Mouse (Mus musculus) hindbrain, embryonic 16.5 days (tissue): ENCODE measurements around the gene Olfr1350. TPM values are rescaled to one million over a fixed set of nuclear protein-coding genes. Genes with fewer than 3 reads are reported as not detected.
A peak's percentile ranks its signal among the peaks of the same experiment; 100 is the strongest.
"Not testable (repeated sequence)": the region's sequence is repeated elsewhere in the genome, so short reads cannot be mapped to it uniquely, and the experiment has no call there.

Source experiments
- ATAC-seq: fragments of 200-750 bp; cut with Nextera tagmentation; 2 replicates; pipeline ENCODE4 v1.8.0; 2017; ENCODE audit warnings: moderate TSS enrichment, moderate library complexity
- H3K27ac ChIP-seq: fragments of 300-500 bp; sonication (generic); 2 replicates; pipeline ENCODE4 v1.5.1; 2014; ENCODE audit warnings: low read depth, mild to moderate bottlenecking, control low read depth, low read length, moderate library complexity
- H3K27me3 ChIP-seq: fragments of 300-500 bp; sonication (generic); replicated peaks from 2 replicates; pipeline ENCODE4 v1.6.1; 2014; ENCODE audit warnings: low read length; ENCODE audit not compliant: control insufficient read depth, insufficient read depth
- H3K36me3 ChIP-seq: fragments of 300-500 bp; sonication (generic); 2 replicates; pipeline ENCODE4 v1.6.1; 2014; ENCODE audit warnings: mild to moderate bottlenecking, low read length, moderate library complexity, mixed read lengths; ENCODE audit not compliant: control insufficient read depth, insufficient read depth
- H3K4me1 ChIP-seq: fragments of 300-500 bp; sonication (generic); 2 replicates; pipeline ENCODE4 v1.6.1; 2014; ENCODE audit warnings: low read depth, low read length; ENCODE audit not compliant: control insufficient read depth, insufficient read depth
- H3K4me2 ChIP-seq: fragments of 300-500 bp; sonication (generic); 2 replicates; pipeline ENCODE4 v1.6.1; 2014; ENCODE audit warnings: mild to moderate bottlenecking, low read length, control low read depth, moderate library complexity
- H3K4me3 ChIP-seq: fragments of 300-500 bp; sonication (generic); 2 replicates; pipeline ENCODE4 v1.5.1; 2014; ENCODE audit warnings: mild to moderate bottlenecking, low read length, control low read depth, moderate library complexity
- H3K9ac ChIP-seq: fragments of 300-500 bp; sonication (generic); 2 replicates; pipeline ENCODE4 v1.6.1; 2014; ENCODE audit warnings: low read depth, mild to moderate bottlenecking, control low read depth, low read length, moderate library complexity
- H3K9me3 ChIP-seq: fragments of 300-500 bp; sonication (generic); 2 replicates; pipeline ENCODE4 v1.6.1; 2014; ENCODE audit warnings: mild to moderate bottlenecking, low read length, moderate library complexity; ENCODE audit not compliant: control insufficient read depth
- WGBS: fragments of 180-500 bp; shearing (Covaris S2); extraction: QIAGEN DNeasy Blood & Tissue Kit; methylation state at CpG from one replicate; pipeline ENCODE4 v1.1.7; 2014; 5-methylcytosine and 5-hydroxymethylcytosine counted together
- polyA plus RNA-seq: library from polyadenylated mRNA; unstranded; fragments of >200 nt; fragmentation: Nextera tagmentation; extraction: Ambion mirVana; gene quantifications from 2 replicates; pipeline ENCODE4 v1.2.1, GENCODE M21; 2015

The Olfr1350 gene
- not detected in 2 replicates for polyA plus RNA-seq

DNA sequence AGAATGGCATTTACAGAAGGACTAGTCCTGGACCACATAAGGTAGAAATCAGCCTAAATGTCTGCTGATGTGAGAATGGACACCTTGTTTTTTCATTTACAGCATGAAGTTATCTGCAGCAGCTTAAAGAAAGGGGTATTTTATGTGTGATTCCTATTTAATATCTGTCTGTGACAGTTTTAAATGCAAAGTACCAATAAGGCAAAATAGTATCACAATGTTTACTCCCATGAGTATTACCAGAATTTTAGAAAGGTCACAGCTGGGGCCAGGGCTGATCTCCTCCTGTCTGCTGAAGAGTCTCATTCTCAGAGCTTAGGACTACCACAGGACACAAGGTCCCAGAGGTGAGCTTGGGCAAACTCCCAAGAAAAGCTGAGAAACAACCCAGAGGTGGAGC, at the start of gene Olfr1350:
Gene Olfr1350, plus strand, starts transcription at position 301 of the 400 bp plus-strand sequence.
- no peak for ATAC-seq
- Histone ChIP-seq H3K27ac (no peak within 1 kb of the TSS), H3K36me3 (no peaks in the 10 kb centered on the region), H3K9me3 (peaks cover 3% of the 10 kb centered on the region; the same call in 1 of the 2 replicates), H3K27me3 (no peaks in the 10 kb centered on the region), H3K4me2 (no peak within 1 kb of the TSS), H3K4me3 (no peak within 1 kb of the TSS), H3K4me1 (no peaks in the 10 kb centered on the region), H3K9ac (no peak within 1 kb of the TSS)

DNA sequence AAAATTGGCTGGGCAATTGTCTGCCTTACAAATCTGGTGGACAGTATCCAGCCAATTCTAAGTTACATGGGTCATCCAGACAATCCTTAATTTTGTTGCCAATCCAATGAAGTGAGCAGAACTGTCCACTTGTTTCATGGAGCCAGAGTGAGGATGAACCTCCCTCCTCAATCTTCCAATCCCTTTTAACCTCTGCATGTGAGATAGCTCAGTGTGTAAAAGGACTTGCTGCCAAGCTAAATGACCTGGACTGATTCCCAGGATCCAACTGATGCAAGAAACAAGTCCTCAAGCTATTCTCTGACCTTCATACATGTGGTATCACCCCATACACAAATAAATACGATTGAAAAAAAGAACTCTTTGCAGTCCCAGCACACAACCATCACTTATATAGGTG, 43.0 kb upstream of the Olfr1350 start:
- no peak overlapping the region for H3K4me2 ChIP-seq
- 36% methylated on average over 1 of the region's 1 CpGs for WGBS
- H3K27ac ChIP-seq = no peak overlapping the region
- H3K36me3 ChIP-seq = no peaks in the 10 kb centered on the region
- H3K9ac ChIP-seq = no peak overlapping the region
- no peaks in the 10 kb centered on the region for H3K9me3 ChIP-seq
- H3K4me3 ChIP-seq = no peak overlapping the region
- no peaks in the 10 kb centered on the region for H3K4me1 ChIP-seq
- no peaks in the 10 kb centered on the region for H3K27me3 ChIP-seq
- no peak for ATAC-seq

GRCm38 (mm10) chr7:6522850-6523249, 41.8 kb upstream of the Olfr1350 start, which contains the start of gene Olfr1349:
TSS of gene Olfr1349 (minus strand) at chr7:6522950.
- Histone ChIP-seq H3K4me1 (no peaks in the 10 kb centered on the region), H3K4me3 (no peak within 1 kb of the TSS), H3K4me2 (no peak within 1 kb of the TSS), H3K9ac (no peak within 1 kb of the TSS), H3K9me3 (no peaks in the 10 kb centered on the region), H3K27ac (no peak within 1 kb of the TSS), H3K36me3 (no peaks in the 10 kb centered on the region), H3K27me3 (no peaks in the 10 kb centered on the region)
- no peak for ATAC-seq
- WGBS = 78% methylated on average over 5 of the region's 5 CpGs

DNA sequence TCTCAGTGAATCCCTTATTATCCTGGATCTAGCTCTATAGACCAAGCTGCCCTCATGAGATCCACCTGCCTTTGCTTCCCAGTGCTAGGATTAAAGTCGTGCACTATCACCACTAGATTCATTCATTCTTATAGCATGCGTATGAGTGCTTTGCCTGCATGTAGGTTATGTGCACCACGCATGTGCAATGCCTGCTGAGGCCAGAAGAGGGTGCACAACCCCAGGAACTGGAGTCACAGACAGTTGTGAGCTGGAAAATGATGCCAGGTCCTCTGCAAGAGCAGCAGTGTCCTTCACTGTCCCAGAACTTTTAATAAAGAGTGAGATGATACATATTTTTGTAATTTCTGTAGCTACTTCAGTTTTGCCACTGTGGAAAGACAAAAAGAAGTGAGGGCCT, 39.6 kb upstream of the Olfr1350 start:
- ATAC-seq = no peak
- H3K4me3 ChIP-seq = no peak overlapping the region
- no peak overlapping the region for H3K9ac ChIP-seq
- no peaks in the 10 kb centered on the region for H3K4me1 ChIP-seq
- H3K27me3 ChIP-seq = no peaks in the 10 kb centered on the region
- no peak overlapping the region for H3K27ac ChIP-seq
- no peak overlapping the region for H3K4me2 ChIP-seq
- no peaks in the 10 kb centered on the region for H3K36me3 ChIP-seq
- H3K9me3 ChIP-seq = no peaks in the 10 kb centered on the region
- 63% methylated on average over 3 of the region's 3 CpGs for WGBS

- ATAC-seq = no peak
- WGBS = 65% methylated on average over 5 of the region's 5 CpGs
Measured at GRCm38 (mm10) chr7:6526141-6526540, 38.5 kb upstream of the Olfr1350 start.

GRCm38 (mm10) chr7:6586096-6586759, 21.6 kb downstream of the Olfr1350 start:
- Histone ChIP-seq H3K4me3 (no peak overlapping the region), H3K9me3 (no peaks in the 10 kb centered on the region), H3K36me3 (no peaks in the 10 kb centered on the region), H3K4me1 (no peaks in the 10 kb centered on the region), H3K27ac (no peak overlapping the region), H3K4me2 (no peak overlapping the region), H3K9ac (no peak overlapping the region; the same call in 1 of the 2 replicates), H3K27me3 (no peaks in the 10 kb centered on the region)
- 57% methylated on average over 8 of the region's 8 CpGs for WGBS
- peak; percentile 88 for ATAC-seq

More at GRCm38 (mm10) chr7:6526141-6526540, 38.5 kb upstream of the Olfr1350 start:
- Histone ChIP-seq H3K4me2 (no peak overlapping the region), H3K4me3 (no peak overlapping the region), H3K27me3 (no peaks in the 10 kb centered on the region), H3K9me3 (no peaks in the 10 kb centered on the region), H3K36me3 (no peaks in the 10 kb centered on the region), H3K9ac (no peak overlapping the region), H3K4me1 (no peaks in the 10 kb centered on the region), H3K27ac (no peak overlapping the region)

DNA sequence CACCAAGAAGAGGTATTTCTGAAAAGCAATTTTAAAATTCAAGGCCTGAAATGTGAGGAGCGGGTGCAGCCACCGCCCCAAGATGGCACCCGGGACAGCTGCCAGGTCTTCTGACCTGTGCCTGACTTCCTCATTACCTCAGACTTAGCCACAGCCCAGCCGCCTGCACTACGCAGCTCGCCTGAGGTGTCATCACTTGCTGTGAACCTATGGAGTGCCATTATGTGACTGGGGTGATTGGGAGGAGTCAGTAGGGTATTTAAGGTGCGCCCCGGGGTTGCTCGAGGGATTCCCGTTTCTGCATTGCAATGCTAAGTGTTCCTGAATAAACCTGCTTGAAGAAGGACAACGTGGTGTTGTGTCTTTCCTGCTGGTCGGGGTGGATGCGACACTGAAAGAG, 24.1 kb downstream of the Olfr1350 start:
- not testable (repeated sequence) for H3K9ac ChIP-seq, H3K27ac ChIP-seq, ATAC-seq, H3K36me3 ChIP-seq, H3K9me3 ChIP-seq, H3K27me3 ChIP-seq, H3K4me2 ChIP-seq, H3K4me3 ChIP-seq, H3K4me1 ChIP-seq
- 80% methylated on average over 13 of the region's 13 CpGs for WGBS

DNA sequence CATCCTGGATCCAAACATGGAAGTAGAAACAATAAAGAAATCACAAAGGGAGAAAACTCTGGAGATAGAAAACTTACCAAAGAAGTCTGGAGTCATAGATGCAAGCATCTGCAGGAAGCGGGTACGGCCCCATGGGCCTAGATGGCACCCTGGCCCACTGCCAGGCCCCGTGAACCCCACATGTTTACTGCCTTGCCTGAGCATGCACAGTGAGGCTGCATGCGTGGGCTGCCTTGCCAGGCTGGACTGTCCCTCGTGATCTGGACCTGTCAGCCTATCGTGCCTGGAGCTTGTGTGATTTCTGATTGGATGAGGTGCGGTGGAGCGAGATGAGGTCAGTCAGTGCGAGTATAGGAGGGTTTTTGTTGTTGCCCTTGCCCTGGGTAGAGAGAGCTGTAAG, 38.7 kb downstream of the Olfr1350 start:
- no peak overlapping the region for H3K27ac ChIP-seq
- H3K4me2 ChIP-seq = no peak overlapping the region
- no peak overlapping the region for H3K9ac ChIP-seq
- no peak for ATAC-seq
- 83% methylated on average over 9 of the region's 9 CpGs for WGBS
- no peaks in the 10 kb centered on the region for H3K4me1 ChIP-seq
- no peaks in the 10 kb centered on the region for H3K27me3 ChIP-seq
- H3K9me3 ChIP-seq = peaks cover 5% of the 10 kb centered on the region
- no peaks in the 10 kb centered on the region for H3K36me3 ChIP-seq
- no peak overlapping the region for H3K4me3 ChIP-seq
